Mouse (Mus musculus) midbrain, postnatal 0 days (tissue): ENCODE results near the gene Tgfa. TPM values are rescaled to one million over a fixed set of nuclear protein-coding genes. Genes with fewer than 3 reads are reported as not detected.
A peak's percentile ranks its signal among the peaks of the same experiment; 100 is the strongest.

Experiments
- ATAC-seq: fragments of 200-750 bp; cut with Nextera tagmentation; 2 replicates; pipeline ENCODE4 v1.8.0; 2017; ENCODE audit warnings: moderate number of reproducible peaks, mild to moderate bottlenecking, moderate TSS enrichment, moderate library complexity; ENCODE audit not compliant: low FRiP score
- DNase-seq: peaks from one replicate; pipeline ENCODE4 v3.0.0-alpha.2; 2015; ENCODE audit warnings: low spot score
- H3K27ac ChIP-seq: fragments of 300-500 bp; sonication (generic); 2 replicates; pipeline ENCODE4 v1.5.1; 2014; ENCODE audit warnings: low read depth, mild to moderate bottlenecking, low read length, mixed read lengths
- H3K27me3 ChIP-seq: fragments of 300-500 bp; sonication (generic); 2 replicates; pipeline ENCODE4 v1.6.1; 2014; ENCODE audit warnings: low read length, control low read depth, mixed read lengths; ENCODE audit not compliant: insufficient read depth
- H3K36me3 ChIP-seq: fragments of 300-500 bp; sonication (generic); 2 replicates; pipeline ENCODE4 v1.6.1; 2014; ENCODE audit warnings: low read length, control low read depth, mixed read lengths; ENCODE audit not compliant: insufficient read depth
- H3K4me1 ChIP-seq: fragments of 300-500 bp; sonication (generic); 2 replicates; pipeline ENCODE4 v1.6.1; 2014; ENCODE audit warnings: mild to moderate bottlenecking, control low read depth, antibody characterized with exemption, low read length, mixed read lengths; ENCODE audit not compliant: insufficient read depth
- H3K4me2 ChIP-seq: fragments of 300-500 bp; sonication (generic); 2 replicates; pipeline ENCODE4 v1.6.1; 2014; ENCODE audit warnings: low read depth, mild to moderate bottlenecking, low read length, mixed read lengths; ENCODE audit not compliant: poor library complexity, severe bottlenecking
- H3K4me3 ChIP-seq: fragments of 300-500 bp; sonication (generic); 2 replicates; pipeline ENCODE4 v1.5.1; 2014; ENCODE audit warnings: low read depth, mild to moderate bottlenecking, low read length, moderate library complexity
- H3K9ac ChIP-seq: fragments of 300-500 bp; sonication (generic); replicated peaks from 2 replicates; pipeline ENCODE4 v1.6.1; 2014; ENCODE audit warnings: mild to moderate bottlenecking, low read length, moderate library complexity, mixed read lengths; ENCODE audit not compliant: poor library complexity, severe bottlenecking
- H3K9me3 ChIP-seq: fragments of 300-500 bp; sonication (generic); 2 replicates; pipeline ENCODE4 v1.6.1; 2016; ENCODE audit warnings: low read length, control low read depth
- CTCF ChIP-seq: IDR thresholded peaks from 2 replicates; pipeline ENCODE4 v1.5.1; 2016; ENCODE audit warnings: antibody characterized with exemption, mild to moderate bottlenecking
- WGBS: fragments of 180-500 bp; shearing (Covaris S2); extraction: QIAGEN DNeasy Blood & Tissue Kit; methylation state at CpG from one replicate; pipeline ENCODE4 v1.1.7; 2014; 5-methylcytosine and 5-hydroxymethylcytosine counted together
- polyA plus RNA-seq: library from polyadenylated mRNA; unstranded; fragments of >200 nt; fragmentation: Nextera tagmentation; extraction: Ambion mirVana; gene quantifications from 2 replicates; pipeline ENCODE4 v1.2.1, GENCODE M21; 2015
- total RNA-seq: library from RNA; depleted of rRNA; stranded (reverse); fragments of >200 nt; gene quantifications from 2 replicates; pipeline ENCODE4 v1.2.3, GENCODE M21; 2014

Gene Tgfa
- total and polyA plus RNA-seq, 2 experiments from 2014 or later = 16.8 to 37.1 TPM

GRCm38 (mm10) chr6:86249042-86249441 lies 54.0 kb downstream of the Tgfa start:
- no peaks in the 10 kb centered on the region for H3K27me3 ChIP-seq
- H3K9ac ChIP-seq = no peak overlapping the region
- peak; percentile 48 for DNase-seq

GRCm38 (mm10) chr6:86250236-86250635 lies 55.2 kb downstream of the Tgfa start:
- Histone ChIP-seq H3K9ac (no peak overlapping the region), H3K4me2 (no peak overlapping the region), H3K4me3 (no peak overlapping the region), H3K27me3 (no peaks in the 10 kb centered on the region), H3K4me1 (no peaks in the 10 kb centered on the region; the same call in 1 of the 2 replicates), H3K27ac (no peak overlapping the region), H3K36me3 (no peaks in the 10 kb centered on the region), H3K9me3 (no peaks in the 10 kb centered on the region)
- DNase-seq (no peak), ATAC-seq (no peak)
- no peak for TF ChIP-seq CTCF
- 91% methylated on average over 2 of the region's 2 CpGs for whole genome bisulfite sequencing

More at GRCm38 (mm10) chr6:86249042-86249441, 54.0 kb downstream of the Tgfa start:
- ATAC-seq = no peak
- H3K4me3 ChIP-seq = no peak overlapping the region
- H3K36me3 ChIP-seq = no peaks in the 10 kb centered on the region
- H3K27ac ChIP-seq = peak overlapping the region; percentile 4; the same call in 1 of the 2 replicates
- H3K4me2 ChIP-seq = no peak overlapping the region
- no peaks in the 10 kb centered on the region; the same call in 1 of the 2 replicates for H3K4me1 ChIP-seq
- no peak for TF ChIP-seq CTCF
- WGBS = 32% methylated on average over 16 of the region's 16 CpGs
- H3K9me3 ChIP-seq = no peaks in the 10 kb centered on the region

GRCm38 (mm10) chr6:86250830-86251229 lies 55.8 kb downstream of the Tgfa start:
- TF ChIP-seq CTCF = no peak
- H3K4me1 ChIP-seq = no peaks in the 10 kb centered on the region; the same call in 1 of the 2 replicates
- H3K36me3 ChIP-seq = no peaks in the 10 kb centered on the region
- no peaks in the 10 kb centered on the region for H3K27me3 ChIP-seq
- no peak overlapping the region for H3K4me3 ChIP-seq
- H3K27ac ChIP-seq = no peak overlapping the region
- H3K9me3 ChIP-seq = no peaks in the 10 kb centered on the region
- H3K9ac ChIP-seq = no peak overlapping the region
- DNase-seq (peak; percentile 36), ATAC-seq (no peak)
- H3K4me2 ChIP-seq = no peak overlapping the region
- 62% methylated on average over 8 of the region's 8 CpGs for WGBS

- 75% methylated on average over 10 of the region's 10 CpGs for WGBS
- no peak for TF ChIP-seq CTCF
- no peaks in the 10 kb centered on the region for H3K36me3 ChIP-seq
- no peaks in the 10 kb centered on the region for H3K9me3 ChIP-seq
- no peaks in the 10 kb centered on the region for H3K27me3 ChIP-seq
- DNase-seq (no peak), ATAC-seq (no peak)
- no peak overlapping the region for H3K9ac ChIP-seq
- H3K4me3 ChIP-seq = no peak overlapping the region
- no peak overlapping the region for H3K27ac ChIP-seq
- H3K4me1 ChIP-seq = no peaks in the 10 kb centered on the region; the same call in 1 of the 2 replicates
- H3K4me2 ChIP-seq = no peak overlapping the region
These were observed 57.4 kb downstream of the Tgfa start for GRCm38 (mm10) chr6:86252176-86253125.

- H3K9ac ChIP-seq = no peak overlapping the region
- H3K9me3 ChIP-seq = no peaks in the 10 kb centered on the region
- no peak for DNase-seq
- no peak overlapping the region for H3K4me2 ChIP-seq
- no peak overlapping the region for H3K4me3 ChIP-seq
- no peak overlapping the region for H3K27ac ChIP-seq
- H3K36me3 ChIP-seq = no peaks in the 10 kb centered on the region
- 84% methylated on average over 9 of the region's 9 CpGs for WGBS
- ATAC-seq = no peak
- no peak for TF ChIP-seq CTCF
- H3K4me1 ChIP-seq = no peaks in the 10 kb centered on the region; the same call in 1 of the 2 replicates
- H3K27me3 ChIP-seq = no peaks in the 10 kb centered on the region
These were observed 60.9 kb downstream of the Tgfa start for GRCm38 (mm10) chr6:86255899-86256298.

GRCm38 (mm10) chr6:86259242-86259641 lies 64.2 kb downstream of the Tgfa start:
- no peak overlapping the region for H3K4me3 ChIP-seq
- H3K36me3 ChIP-seq = no peaks in the 10 kb centered on the region
- H3K27me3 ChIP-seq = no peaks in the 10 kb centered on the region
- H3K4me2 ChIP-seq = no peak overlapping the region
- no peaks in the 10 kb centered on the region for H3K9me3 ChIP-seq
- no peak overlapping the region for H3K9ac ChIP-seq
- H3K4me1 ChIP-seq = no peaks in the 10 kb centered on the region; the same call in 1 of the 2 replicates
- DNase-seq (no peak), ATAC-seq (no peak)
- no peak for TF ChIP-seq CTCF
- no peak overlapping the region for H3K27ac ChIP-seq
- 90% methylated on average over 6 of the region's 6 CpGs for WGBS
